Mouse (Mus musculus) limb, embryonic 11.5 days (tissue): ENCODE data around the gene Mogs. TPM values are rescaled to one million over a fixed set of nuclear protein-coding genes. Genes with fewer than 3 reads are reported as not detected.

Source experiments
- ATAC-seq: fragments of 200-750 bp; cut with Nextera tagmentation; 2 replicates; pipeline ENCODE4 v1.8.0; 2017; ENCODE audit warnings: low read depth; ENCODE audit not compliant: insufficient number of reproducible peaks, low FRiP score, low TSS enrichment
- DNase-seq: peaks from one replicate; pipeline ENCODE4 v3.0.0-alpha.2; 2015; ENCODE audit warnings: low spot score
- H3K27ac ChIP-seq: fragments of 300-500 bp; sonication (generic); replicated peaks from 2 replicates; pipeline ENCODE4 v1.5.1; 2014; ENCODE audit warnings: low read depth, mild to moderate bottlenecking, low read length
- H3K27me3 ChIP-seq: fragments of 300-500 bp; sonication (generic); 2 replicates; pipeline ENCODE4 v1.6.1; 2014; ENCODE audit warnings: mild to moderate bottlenecking, low read length, mixed read lengths; ENCODE audit not compliant: control insufficient read depth, insufficient read depth
- H3K36me3 ChIP-seq: fragments of 300-500 bp; sonication (generic); 2 replicates; pipeline ENCODE4 v1.6.1; 2014; ENCODE audit warnings: mild to moderate bottlenecking, low read length, moderate library complexity, mixed read lengths; ENCODE audit not compliant: control insufficient read depth, insufficient read depth
- H3K4me1 ChIP-seq: fragments of 300-500 bp; sonication (generic); 2 replicates; pipeline ENCODE4 v1.6.1; 2014; ENCODE audit warnings: low read length, mixed read lengths; ENCODE audit not compliant: control insufficient read depth, insufficient read depth
- H3K4me2 ChIP-seq: fragments of 300-500 bp; sonication (generic); 2 replicates; pipeline ENCODE4 v1.6.1; 2014; ENCODE audit warnings: low read depth, mild to moderate bottlenecking, moderate library complexity; ENCODE audit not compliant: severe bottlenecking
- H3K4me3 ChIP-seq: fragments of 300-500 bp; sonication (generic); 2 replicates; pipeline ENCODE4 v1.5.1; 2014; ENCODE audit warnings: low read depth, low read length
- H3K9ac ChIP-seq: fragments of 300-500 bp; sonication (generic); 2 replicates; pipeline ENCODE4 v1.6.1; 2014; ENCODE audit warnings: mild to moderate bottlenecking, low read length
- H3K9me3 ChIP-seq: fragments of 300-500 bp; sonication (generic); 2 replicates; pipeline ENCODE4 v1.6.1; 2016; ENCODE audit warnings: low read length; ENCODE audit not compliant: control insufficient read depth
- WGBS: fragments of 180-500 bp; shearing (Covaris S2); extraction: QIAGEN DNeasy Blood & Tissue Kit; methylation state at CpG from one replicate; pipeline ENCODE4 v1.1.7; 2014; 5-methylcytosine and 5-hydroxymethylcytosine counted together
- polyA plus RNA-seq: library from polyadenylated mRNA; unstranded; fragments of >200 nt; fragmentation: Nextera tagmentation; extraction: Ambion mirVana; gene quantifications from 2 replicates; pipeline ENCODE4 v1.2.1, GENCODE M21; 2014

Gene Mogs
- polyA plus RNA-seq, 1 experiment from 2014 or later, result 34.7 TPM

DNA sequence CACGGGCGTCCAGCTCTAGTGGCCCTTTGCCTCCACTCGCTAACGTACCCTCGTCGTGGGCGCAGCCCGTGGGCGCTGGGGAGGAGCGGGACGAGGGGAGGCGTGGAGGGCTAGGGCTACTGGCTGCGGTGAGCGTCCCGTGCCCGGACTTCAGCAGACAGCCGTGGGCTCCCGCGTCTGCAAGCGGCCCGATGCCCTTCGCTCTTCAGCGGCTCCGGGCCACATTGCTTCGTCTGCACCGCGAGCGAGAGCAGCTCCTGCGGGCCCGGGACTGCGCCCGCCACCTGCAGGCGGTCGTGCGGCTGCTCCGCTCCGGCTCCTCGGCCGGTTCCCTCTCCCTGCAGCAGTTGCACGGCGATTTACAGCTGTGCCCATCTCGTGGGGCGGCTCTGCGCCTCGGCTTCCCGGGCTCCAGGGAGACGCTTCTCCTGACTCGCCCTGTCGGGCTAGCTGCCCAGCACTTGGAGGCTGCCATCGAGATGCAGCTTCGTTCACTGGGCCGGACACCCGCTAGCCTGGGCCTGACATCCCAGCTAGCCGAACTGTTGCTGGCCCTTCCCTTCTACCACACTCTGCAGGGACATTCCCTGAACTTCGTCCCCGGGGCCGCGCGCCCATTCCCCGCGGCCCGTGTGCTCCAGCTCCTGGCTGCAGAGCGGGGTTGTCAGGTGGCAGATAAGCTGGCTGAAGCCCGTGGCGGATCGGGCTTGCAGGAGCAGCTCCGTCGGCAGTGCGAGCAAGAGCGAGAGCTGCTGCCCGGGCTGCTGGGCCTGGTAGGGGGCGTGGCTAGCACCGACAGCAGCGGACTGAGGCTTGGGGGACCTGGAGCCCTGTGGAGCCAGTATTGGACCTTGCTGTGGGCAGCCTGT, 13.4 kb upstream of the Mogs start:
- peak overlapping the region; percentile 100 for H3K4me2 ChIP-seq
- peak overlapping the region; percentile 2 for H3K27ac ChIP-seq
- no peaks in the 10 kb centered on the region for H3K36me3 ChIP-seq
- H3K4me1 ChIP-seq, result peaks cover 14% of the 10 kb centered on the region
- H3K9ac ChIP-seq, result peak overlapping the region; percentile 75
- DNase-seq, result peak; percentile 77
- peak overlapping the region; percentile 75 for H3K4me3 ChIP-seq
- 0 out of 2 replicates have a peak, but pooled peaks cover 3% of the 10 kb centered on the region for H3K27me3 ChIP-seq
- under 1% methylated on average over 73 of the region's 74 CpGs for WGBS
- ATAC-seq, result peak; percentile 70
- no peaks in the 10 kb centered on the region for H3K9me3 ChIP-seq

DNA sequence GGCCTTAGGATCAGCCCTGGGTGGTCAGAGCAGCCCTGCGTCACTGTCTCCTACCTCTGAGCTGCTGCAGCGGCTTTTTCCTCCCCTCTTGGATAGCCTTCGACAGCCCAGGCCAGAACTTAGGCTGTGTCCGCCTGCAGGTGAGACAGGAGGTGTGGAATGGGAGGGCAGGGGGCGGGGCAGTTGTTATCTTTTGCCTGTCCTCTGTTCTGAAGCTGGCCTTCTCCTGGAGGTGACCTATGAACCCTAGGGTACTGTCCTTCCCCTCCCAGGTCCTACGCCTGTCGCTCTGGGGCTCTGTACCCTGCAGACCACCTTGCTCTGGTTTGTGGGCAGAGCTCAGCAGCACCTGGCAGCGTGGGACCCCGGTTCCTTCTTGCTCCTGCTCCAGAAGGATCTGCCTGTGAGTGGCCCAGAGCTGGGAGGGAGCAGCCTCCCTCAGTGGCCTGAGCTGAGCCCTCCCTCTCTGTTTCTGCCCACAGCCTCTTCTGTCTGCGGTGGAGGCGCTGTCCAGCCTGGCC, 12.1 kb upstream of the Mogs start:
- no peak overlapping the region; the same call in 1 of the 2 replicates for H3K9ac ChIP-seq
- H3K4me3 ChIP-seq, result no peak overlapping the region
- H3K4me2 ChIP-seq, result no peak overlapping the region
- H3K9me3 ChIP-seq, result no peaks in the 10 kb centered on the region
- no peaks in the 10 kb centered on the region for H3K36me3 ChIP-seq
- DNase-seq (no peak), ATAC-seq (no peak)
- WGBS, result 40% methylated on average over 11 of the region's 11 CpGs
- no peak overlapping the region for H3K27ac ChIP-seq
- 0 out of 2 replicates have a peak, but pooled peaks cover 3% of the 10 kb centered on the region for H3K27me3 ChIP-seq
- H3K4me1 ChIP-seq, result peaks cover 19% of the 10 kb centered on the region

- H3K9ac ChIP-seq, result no peak overlapping the region
- H3K27me3 ChIP-seq, result 0 out of 2 replicates have a peak, but pooled peaks cover 3% of the 10 kb centered on the region
- H3K36me3 ChIP-seq, result no peaks in the 10 kb centered on the region
- no peak overlapping the region for H3K4me2 ChIP-seq
- no peak for DNase-seq
- H3K4me1 ChIP-seq, result peaks cover 22% of the 10 kb centered on the region
- no peak overlapping the region for H3K27ac ChIP-seq
- no peak for ATAC-seq
- 90% methylated on average over 4 of the region's 4 CpGs for WGBS
- H3K9me3 ChIP-seq, result no peaks in the 10 kb centered on the region
- H3K4me3 ChIP-seq, result no peak overlapping the region
These were observed 11.1 kb upstream of the Mogs start for GRCm38 (mm10) chr6:83104158-83104557.

- 30% methylated on average over 13 of the region's 13 CpGs for WGBS
- Histone ChIP-seq H3K4me1 (peaks cover 12% of the 10 kb centered on the region), H3K9ac (no peak overlapping the region), H3K4me2 (peak overlapping the region; percentile 85; the same call in 1 of the 2 replicates), H3K9me3 (no peaks in the 10 kb centered on the region), H3K36me3 (peaks cover 2% of the 10 kb centered on the region; the same call in 1 of the 2 replicates), H3K4me3 (peak overlapping the region; percentile 97), H3K27ac (0 out of 2 replicates have a peak overlapping the region, but pooled peaks have one; percentile 9), H3K27me3 (0 out of 2 replicates have a peak, but pooled peaks cover 3% of the 10 kb centered on the region)
- peak; percentile 89 for DNase-seq
- ATAC-seq, result no peak
These were observed 7.5 kb upstream of the Mogs start for GRCm38 (mm10) chr6:83107566-83108400.

DNA sequence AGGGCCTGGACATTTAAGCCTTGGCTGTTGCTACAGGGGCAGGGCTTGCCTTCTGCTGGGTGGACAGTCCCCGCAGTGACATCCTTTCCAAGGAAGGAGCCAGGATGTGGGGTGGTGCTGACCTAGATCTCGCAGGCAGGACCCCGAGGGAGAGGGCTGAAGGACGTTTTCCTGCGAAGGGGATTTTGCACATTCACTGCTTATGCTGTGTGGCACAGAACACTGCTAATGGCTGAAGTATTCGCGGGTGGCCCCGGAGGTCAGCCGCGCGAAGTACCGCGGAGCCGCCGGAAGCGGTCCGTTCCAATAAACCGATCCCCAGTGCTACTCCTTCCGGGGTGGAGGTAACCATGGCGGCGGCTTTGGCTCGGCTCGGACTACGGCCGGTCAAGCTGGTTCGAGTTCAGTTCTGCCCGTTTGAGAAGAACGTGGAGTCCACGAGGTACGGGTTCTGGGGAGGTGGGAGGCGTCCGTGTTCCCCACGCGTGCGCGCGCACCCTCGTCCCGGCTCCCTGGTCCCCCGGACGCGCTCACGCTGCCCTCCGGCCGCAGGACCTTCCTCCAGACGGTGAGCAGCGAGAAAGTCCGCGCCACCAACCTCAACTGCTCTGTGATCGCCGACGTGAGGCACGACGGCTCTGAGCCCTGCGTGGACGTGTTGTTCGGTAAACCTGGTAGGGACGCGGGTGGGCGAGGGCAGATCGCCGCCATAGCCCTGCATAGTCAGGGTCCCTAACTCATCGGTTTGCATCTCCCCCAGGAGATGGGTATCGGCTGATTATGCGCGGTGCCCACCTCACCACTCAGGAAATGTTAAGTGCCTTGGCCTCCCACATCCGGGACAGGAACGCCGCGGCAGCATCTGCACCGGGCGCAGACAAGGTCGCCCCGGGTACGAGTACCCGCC, 6.3 kb upstream of the Mogs start, which contains the start of gene Mrpl53:
TSS of gene Mrpl53 (plus strand) at position 279 of the 907 bp plus-strand sequence.
- under 1% methylated on average over 76 of the region's 76 CpGs for WGBS
- H3K9ac ChIP-seq, result peak within 1 kb of the TSS; percentile 91
- ATAC-seq (peak; percentile 73), DNase-seq (peak; percentile 84)
- peaks cover 2% of the 10 kb centered on the region; the same call in 1 of the 2 replicates for H3K36me3 ChIP-seq
- peak within 1 kb of the TSS; percentile 85 for H3K4me2 ChIP-seq
- H3K27me3 ChIP-seq, result no peaks in the 10 kb centered on the region
- H3K4me3 ChIP-seq, result peak within 1 kb of the TSS; percentile 97
- H3K9me3 ChIP-seq, result no peaks in the 10 kb centered on the region
- peaks cover 8% of the 10 kb centered on the region; the same call in 1 of the 2 replicates for H3K4me1 ChIP-seq
- H3K27ac ChIP-seq, result peak within 1 kb of the TSS; percentile 56

DNA sequence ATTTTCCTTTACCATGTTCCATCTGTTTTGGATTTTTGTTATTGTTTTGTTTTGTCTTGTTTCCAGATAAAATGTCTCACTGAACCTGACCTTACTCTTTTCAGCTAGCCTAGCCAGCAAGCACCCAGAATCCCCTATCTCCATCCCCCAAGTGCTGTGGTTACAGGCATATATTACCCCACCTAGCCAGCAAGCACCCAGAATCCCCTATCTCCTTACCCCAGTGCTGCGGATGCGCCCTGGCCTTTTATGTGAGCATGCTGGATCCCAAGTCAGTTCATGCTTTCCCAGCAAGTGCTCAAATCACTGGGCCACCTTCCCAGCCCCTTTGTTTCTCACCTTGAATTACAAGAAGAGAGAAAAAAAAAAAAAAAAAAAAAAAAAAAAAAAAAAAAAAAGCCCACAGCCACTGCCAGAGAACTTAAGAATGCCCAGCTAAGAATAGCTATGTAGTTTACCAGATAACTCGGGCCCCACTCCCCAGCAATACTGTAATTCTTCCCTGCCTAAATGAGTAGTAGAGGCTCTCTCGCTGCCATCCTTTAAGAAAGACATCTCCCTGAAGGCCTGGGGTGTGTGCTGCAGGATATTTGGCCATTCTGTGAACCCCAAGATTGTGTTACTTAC, 3.7 kb upstream of the Mogs start:
- Histone ChIP-seq H3K36me3 (peaks cover 2% of the 10 kb centered on the region; the same call in 1 of the 2 replicates), H3K9ac (no peak overlapping the region), H3K4me2 (no peak overlapping the region), H3K9me3 (no peaks in the 10 kb centered on the region), H3K27ac (no peak overlapping the region), H3K4me1 (peaks cover 11% of the 10 kb centered on the region; the same call in 1 of the 2 replicates), H3K4me3 (no peak overlapping the region), H3K27me3 (no peaks in the 10 kb centered on the region)
- ATAC-seq, result no peak
- no peak for DNase-seq
- WGBS, result 93% methylated on average over 4 of the region's 4 CpGs

GRCm38 (mm10) chr6:83115682-83116372, 531 bp downstream of the Mogs start:
- H3K27ac ChIP-seq, result peak overlapping the region; percentile 70
- peaks cover 14% of the 10 kb centered on the region; the same call in 1 of the 2 replicates for H3K4me1 ChIP-seq
- H3K9ac ChIP-seq, result peak overlapping the region; percentile 80
- no peak for DNase-seq
- peak; percentile 27; the same call in 1 of the 2 replicates for ATAC-seq
- peak overlapping the region; percentile 86 for H3K4me3 ChIP-seq
- peak overlapping the region; percentile 89 for H3K4me2 ChIP-seq
- H3K36me3 ChIP-seq, result peaks cover 13% of the 10 kb centered on the region
- no peaks in the 10 kb centered on the region for H3K9me3 ChIP-seq
- no peaks in the 10 kb centered on the region for H3K27me3 ChIP-seq
- WGBS, result 2% methylated on average over 39 of the region's 48 CpGs
